Mouse (Mus musculus) testis, postnatal 14 days (tissue): ENCODE data around the gene Sema6c.
"Not testable (repeated sequence)": the region's sequence is repeated elsewhere in the genome, so short reads cannot be mapped to it uniquely, and the experiment has no call there.

Experiments used
- DNase-seq: peaks from one replicate; pipeline ENCODE4 v3.0.0; 2021; ENCODE audit warnings: low spot score

Sema6c gene

DNA sequence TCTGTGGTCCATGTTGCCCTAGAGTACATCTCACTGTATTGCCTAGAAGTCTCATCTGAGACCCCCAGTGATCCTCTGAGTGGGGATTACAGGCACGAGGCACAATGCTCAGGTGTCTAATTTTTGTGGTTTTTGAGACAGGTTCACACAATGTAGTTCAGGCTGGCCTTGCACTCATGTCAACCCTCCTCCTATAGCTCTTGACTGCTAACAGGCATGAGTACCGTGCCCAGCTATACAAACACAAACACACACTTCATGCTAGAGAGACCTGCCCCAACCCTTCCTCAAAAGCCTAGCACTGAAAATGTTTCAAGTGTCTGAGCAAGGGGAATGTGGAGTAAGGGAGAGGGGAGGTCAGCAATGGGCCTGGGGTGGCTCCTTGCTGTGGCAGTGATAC, 25.8 kb downstream of the Sema6c start:
- no peak for DNase-seq

DNA sequence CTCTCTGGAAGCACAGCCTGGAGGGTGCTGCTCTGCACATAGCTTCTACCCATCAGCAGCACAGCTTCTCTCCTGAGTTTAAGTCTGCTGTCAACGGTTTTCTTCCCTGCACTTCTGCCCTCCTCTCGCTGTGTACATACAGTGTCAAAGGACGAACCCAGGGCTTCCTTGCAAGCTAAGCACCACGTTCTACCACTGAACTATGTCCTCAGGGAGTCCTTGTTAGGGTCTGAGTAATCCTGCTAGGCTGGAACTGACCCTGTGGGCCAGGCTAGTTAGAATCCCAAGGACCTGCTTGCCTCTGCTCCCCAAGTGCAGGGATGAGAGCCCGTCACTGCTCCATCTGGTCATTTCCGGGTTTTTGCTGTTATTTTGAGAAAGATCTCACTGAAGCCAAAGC, 26.6 kb downstream of the Sema6c start:
- no peak for DNase-seq

DNA sequence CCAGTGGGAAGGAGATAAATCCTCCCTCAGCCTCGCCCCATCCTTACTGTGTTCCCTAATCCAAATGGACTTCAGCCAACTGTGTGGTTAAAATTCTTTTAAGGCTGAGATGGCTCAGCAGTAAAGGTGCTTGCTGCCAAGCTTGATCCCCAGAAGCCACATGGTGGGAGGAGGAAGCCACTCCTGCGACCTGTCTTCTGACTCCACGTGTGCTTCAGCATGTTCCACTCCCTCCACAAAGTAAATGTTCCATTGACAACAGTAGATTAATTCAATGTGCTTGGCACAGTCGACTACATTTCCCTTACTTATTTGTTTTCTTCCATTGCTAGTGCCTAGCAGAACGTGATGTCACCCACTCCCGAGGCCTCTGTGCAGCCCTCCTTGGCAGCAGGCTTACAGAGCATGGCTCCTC, 34.5 kb downstream of the Sema6c start:
- DNase-seq = no peak

DNA sequence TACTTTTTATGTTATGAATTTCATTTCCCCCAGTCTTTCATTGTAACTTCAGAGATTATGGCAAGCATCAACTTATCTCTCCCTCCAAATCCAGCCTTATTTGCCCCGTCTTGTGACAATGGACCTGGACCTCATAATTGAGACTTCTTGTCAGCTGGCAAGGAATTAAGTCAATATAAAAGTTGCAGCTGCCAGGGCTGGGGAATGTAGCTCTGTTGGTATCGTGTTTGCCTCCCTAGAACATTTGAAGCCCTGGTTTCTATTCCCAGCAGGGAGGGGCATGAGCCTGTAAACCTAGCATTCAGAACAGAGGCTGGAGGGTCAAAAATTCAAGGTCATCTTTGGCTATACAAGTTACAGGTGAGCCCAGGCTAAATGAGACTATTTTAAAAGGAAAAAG, 35.5 kb downstream of the Sema6c start:
- no peak for DNase-seq

DNA sequence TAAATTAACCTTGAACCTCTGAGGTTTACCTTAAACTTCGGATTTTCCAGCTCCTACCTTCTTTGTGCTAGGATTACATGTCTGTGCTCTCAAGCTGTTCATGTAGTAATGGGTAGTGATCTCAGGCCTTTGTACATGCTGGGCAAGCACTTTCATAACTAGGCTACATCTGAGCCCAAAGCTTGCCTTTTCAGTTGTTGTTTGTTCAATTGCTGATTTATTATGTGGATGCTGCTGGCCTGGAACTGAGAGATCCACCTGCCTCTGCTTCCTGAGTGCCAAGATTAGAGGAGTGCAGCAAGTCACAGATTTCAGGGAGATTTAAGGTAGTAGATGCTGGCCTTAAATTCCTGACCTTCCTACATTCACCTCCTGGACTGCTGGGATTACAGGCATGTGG, 38.8 kb downstream of the Sema6c start:
- DNase-seq = no peak

DNA sequence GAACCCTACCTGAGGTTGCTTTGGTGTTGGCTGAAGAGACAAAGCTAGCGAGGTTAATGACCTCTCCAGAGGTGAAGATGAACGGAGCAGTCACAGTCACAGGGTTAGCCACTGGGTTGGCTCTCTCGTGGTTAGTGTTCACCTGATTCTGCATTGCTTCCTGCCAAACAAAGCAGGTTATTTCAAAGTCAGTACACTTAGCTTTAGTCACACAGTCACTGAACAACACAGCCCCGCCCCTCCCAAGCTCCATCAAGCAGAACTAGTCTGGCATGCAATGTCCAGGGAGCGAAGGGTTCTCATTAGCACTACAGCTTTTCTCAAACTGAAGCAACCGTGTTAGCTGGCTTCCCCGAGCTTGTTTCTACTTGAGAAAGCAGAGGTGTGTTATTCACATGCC, 39.9 kb downstream of the Sema6c start:
- no peak for DNase-seq

DNA sequence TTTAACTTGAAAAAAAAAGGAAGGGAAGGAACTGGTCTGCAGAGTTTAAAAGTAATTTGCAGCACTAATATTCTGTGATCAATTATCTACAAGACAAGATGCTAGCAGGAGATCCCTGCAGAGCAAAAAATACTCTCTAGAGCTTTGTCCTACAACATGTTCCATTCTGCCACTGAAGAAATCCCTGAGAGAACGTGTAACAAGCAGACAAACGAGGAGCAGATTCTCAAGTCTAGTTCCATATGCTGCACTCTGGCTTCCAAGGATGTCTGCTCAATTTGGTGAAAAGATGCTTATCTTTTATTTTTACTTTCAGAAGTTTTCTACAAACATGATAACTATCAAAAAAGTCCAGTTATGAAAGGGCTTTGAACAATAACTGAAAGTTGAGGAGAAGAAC, 40.3 kb downstream of the Sema6c start:
- no peak for DNase-seq

DNA sequence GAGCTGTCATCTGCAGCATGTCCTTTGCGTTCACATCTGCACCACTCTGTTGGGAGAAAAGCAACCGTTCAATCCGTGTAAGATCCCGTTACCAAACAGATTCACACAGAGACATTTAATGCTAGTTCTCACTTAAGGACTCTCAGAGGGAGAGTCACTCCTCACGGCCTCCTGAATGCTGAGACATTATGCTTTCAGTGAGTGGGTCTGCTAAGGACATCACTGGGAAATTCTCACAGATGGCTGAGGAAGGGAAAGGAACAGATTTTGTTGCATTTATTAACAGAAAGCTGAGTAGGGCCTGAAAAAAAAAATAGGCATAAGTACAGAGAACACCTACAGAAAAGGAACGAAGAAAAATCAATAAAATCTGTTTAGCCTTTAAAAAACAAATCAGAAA, 43.6 kb downstream of the Sema6c start:
- DNase-seq = no peak

DNA sequence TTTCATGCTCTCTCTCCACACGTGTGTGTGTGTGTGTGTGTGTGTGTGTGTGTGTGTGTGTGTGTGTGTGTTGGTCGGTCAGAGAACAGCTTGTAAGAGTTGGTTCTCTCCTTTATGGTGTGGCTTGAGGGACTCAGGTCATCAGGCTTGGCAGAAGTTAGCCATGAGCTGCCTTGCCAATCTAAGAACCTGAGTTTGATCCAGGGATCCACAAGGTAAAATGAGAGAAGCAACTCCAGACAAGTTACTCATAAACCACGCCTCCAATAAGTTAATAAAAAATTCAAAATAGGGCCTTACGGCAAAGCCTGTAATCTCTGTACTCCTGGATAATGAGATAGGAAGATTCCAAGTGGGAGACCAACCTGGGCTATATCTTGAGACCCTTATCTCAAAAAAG, 48.0 kb downstream of the Sema6c start:
- no peak for DNase-seq

DNA sequence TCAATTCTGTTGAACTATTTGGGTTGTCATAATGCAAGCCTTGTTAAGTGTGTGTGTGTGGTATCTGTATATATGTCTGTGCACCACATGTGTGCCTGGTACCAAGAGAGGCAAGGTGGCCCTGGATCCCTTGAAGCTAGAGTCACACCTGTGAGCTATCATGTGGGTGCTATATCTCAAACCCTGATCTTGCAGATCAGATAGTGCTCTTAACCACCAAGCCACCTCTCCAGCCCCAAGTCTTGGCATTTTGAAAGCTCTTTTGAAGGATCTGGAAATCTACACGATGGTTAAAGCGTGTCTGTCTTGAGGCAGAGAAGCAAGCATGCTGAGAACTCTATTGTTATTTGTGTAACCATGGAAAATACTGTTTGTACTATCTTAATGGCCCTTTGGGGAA, 50.3 kb downstream of the Sema6c start:
- no peak for DNase-seq

DNA sequence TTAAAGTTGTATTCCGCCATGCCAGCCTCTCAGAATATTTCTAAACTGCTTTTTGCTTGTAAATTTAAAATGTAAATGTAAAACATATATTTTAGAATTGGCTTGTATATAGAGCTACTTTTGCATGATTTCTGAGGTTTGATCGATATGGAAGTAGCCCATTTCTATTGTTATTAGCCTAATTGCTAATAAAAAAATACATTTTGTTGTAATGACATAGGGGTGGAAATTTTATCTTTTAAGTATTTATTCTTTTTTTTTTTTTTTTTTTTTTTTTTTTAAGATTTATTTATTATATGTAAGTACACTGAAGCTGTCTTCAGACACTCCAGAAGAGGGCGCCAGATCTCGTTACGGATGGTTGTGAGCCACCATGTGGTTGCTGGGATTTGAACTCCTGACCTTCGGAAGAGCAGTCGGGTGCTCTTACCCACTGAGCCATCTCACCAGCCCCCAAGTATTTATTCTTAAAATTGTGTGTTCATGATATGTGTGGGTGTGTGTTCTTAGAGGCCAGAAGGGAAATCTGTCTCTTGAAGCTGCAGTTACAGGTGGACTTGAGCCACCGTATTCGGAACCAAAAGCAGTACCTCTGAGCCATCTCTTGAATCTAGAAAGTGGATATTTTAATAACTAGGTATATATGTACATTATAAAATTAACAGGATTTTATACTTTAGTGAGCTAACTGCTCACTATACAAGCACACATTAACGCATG, 52.8 kb downstream of the Sema6c start:
- DNase-seq = not testable (repeated sequence)

DNA sequence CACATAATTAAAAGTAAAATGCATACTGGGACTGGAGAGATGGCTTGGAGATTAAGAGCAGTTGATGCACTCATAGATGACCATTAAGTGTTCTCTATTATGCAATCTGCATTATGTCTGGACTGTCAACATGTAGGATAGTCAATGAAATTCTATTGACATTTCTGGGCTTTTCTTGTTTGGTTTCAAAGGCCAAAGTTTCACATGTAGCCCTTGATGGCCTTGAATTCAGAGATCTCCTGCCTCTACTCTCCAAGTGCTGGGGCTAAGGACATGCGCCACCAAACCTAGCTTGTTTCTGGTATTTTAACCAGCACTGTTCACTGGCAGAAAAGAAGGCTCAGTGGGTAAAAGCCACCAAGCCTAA, 53.3 kb downstream of the Sema6c start:
- DNase-seq = no peak

DNA sequence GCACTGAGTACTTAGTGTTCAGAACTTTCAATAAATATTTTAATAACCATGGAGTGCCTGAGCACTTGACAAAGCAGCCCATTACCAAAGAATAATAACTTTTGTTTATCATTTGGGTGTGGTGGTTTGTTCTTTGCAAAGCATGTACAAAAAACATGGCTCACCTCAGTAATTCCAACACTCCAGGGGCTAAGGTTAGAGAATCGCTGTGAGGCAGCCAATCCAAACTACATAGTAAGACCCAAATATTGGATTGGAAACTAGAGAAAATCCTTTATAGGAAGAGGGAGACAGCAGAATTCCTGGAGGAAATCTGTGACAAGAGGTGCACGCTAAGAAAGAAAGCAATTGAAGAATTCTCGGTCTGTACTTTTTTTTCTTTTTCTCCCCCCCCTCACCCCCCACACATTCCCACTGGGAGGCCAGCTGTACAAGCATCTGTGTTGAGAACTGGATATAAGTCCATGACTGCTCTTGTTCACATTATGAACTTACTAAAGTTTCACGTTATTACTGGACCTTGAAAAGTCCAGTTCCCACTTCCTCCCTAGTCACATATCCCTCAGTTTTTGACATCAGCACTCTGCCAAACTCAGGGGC, 56.5 kb downstream of the Sema6c start:
- no peak for DNase-seq

DNA sequence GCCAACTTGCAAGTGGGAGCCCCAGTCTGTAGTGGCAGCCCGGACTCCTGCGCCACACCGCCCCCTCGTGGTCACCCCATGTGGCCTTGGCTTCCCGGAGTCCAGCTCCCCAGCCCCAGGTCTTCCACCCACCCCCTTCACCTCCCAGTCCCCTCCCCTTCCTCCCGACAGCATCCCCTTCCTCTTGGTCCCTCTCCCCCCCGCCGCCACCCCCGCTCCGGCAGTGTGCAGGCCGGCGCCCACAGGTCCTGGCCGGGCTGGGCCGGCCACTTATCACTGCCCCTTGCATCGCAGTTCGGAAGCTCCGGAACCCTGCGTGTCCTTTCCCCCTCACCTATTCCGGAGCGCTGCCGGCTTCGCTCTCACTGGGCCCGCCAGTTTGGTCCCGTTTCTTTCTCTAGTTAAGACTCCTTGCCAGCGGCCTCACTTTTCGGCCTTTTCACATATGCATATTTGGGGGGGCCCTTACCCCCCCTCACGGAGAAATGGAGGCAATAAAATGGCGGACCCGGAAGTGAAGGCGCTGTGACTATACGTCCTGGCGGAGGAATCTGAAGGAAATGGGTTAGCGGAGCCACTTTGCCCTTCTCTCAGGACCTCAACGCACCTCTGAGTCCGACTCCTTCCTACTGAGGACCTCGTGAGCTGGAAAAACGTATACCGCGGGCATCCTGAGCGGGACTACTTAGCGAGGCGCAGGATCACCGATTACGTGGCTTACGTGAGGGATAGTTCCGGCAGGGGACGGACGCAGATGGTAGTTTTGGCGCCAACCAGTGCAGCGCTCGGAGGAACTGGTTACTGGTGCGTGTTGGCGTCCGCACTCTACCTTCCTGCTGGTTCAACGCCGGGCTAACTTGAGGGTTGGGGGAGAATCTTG, 57.2 kb downstream of the Sema6c start, which contains the start of gene Gabpb2:
Gene Gabpb2, minus strand, starts transcription at position 662 of the 880 bp plus-strand sequence.
- DNase-seq = peak; percentile 93

DNA sequence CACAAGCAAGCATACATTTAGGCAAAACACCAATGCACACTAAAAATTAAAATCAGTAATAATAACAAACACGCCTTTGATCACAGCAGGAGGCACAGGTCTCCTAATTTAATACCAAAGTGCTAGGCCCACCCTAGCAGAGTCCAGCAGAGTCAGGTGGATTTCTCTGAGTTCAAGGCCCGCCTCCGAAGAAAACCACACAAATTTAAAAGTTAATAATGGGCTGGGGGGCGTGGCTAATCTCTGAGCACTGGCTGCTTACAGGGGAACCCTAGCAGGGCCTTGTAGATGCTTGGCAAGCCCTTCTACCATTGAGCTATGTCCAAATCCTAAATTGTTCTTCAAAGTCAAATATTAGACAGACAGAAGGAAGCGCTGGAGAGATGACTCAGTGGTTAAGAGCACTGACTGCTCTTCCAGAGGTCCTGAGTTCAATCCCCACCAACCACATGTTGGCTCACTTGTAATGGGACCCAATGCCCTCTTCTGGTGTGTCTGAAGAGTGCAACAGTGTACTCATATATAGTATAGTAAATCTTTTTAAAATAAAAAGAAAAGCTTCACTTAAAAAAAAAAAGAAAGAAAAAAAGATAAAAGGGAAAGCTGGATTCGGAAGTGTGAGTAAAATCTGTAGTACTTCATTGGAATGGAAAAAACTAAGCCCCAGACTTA, 58.3 kb downstream of the Sema6c start:
- DNase-seq = no peak

DNA sequence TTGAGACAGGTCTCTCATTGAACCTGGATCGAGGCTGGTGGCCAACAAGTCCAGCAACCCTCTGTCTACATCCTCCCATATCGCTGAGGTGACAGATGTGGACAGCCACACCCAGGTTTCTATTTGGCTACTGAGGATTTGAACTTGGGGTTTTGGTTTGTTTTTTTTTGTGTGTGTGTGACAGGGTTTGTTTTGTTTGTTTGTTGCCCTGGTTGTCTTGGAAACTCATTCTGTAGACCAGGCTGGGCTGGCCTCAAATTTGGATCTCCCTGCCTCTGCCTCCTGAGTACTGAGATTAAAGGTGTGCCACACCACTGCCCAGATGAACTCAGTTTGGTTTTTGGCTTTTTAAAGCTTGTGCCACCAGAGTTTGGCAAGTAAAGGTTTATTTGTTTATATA, 62.8 kb downstream of the Sema6c start:
- DNase-seq = no peak
